Mouse (Mus musculus) mesoderm, embryonic 11.5 days (tissue): ENCODE data around the gene Maml3.

Source experiments
- DNase-seq: peaks from one replicate; pipeline ENCODE4 v3.0.0-alpha.2; 2012; ENCODE audit warnings: low read depth, low spot score

Gene Maml3

GRCm38 (mm10) chr3:51670414-51671070 is 434.3 kb downstream of the Maml3 start:
- DNase-seq, result no peak

- DNase-seq, result no peak
These were observed 436.3 kb downstream of the Maml3 start for GRCm38 (mm10) chr3:51668607-51669006.

- DNase-seq, result no peak
These were observed 442.3 kb downstream of the Maml3 start for GRCm38 (mm10) chr3:51662557-51662956.

GRCm38 (mm10) chr3:51661880-51662550 is 442.9 kb downstream of the Maml3 start:
- DNase-seq, result no peak

GRCm38 (mm10) chr3:51661376-51661775 is 443.5 kb downstream of the Maml3 start:
- no peak for DNase-seq

- DNase-seq, result no peak
These were observed 444.0 kb downstream of the Maml3 start for GRCm38 (mm10) chr3:51660821-51661276.

- DNase-seq, result no peak
These were observed 444.8 kb downstream of the Maml3 start, which contains the start of gene Mgst2 for GRCm38 (mm10) chr3:51660060-51660459. Gene Mgst2, plus strand, starts transcription at chr3:51660360.

- no peak for DNase-seq
These were observed 445.5 kb downstream of the Maml3 start for GRCm38 (mm10) chr3:51659415-51659814.

- DNase-seq, result no peak
These were observed 450.4 kb downstream of the Maml3 start for GRCm38 (mm10) chr3:51654303-51655055.

GRCm38 (mm10) chr3:51652701-51653100 is 452.2 kb downstream of the Maml3 start:
- peak; percentile 52 for DNase-seq

- peak; percentile 87 for DNase-seq
These were observed 452.6 kb downstream of the Maml3 start for GRCm38 (mm10) chr3:51652292-51652691.

GRCm38 (mm10) chr3:51651149-51651548 is 453.7 kb downstream of the Maml3 start:
- no peak for DNase-seq

- DNase-seq, result no peak
These were observed 454.9 kb downstream of the Maml3 start for GRCm38 (mm10) chr3:51649986-51650385.

GRCm38 (mm10) chr3:51649426-51649825 is 455.4 kb downstream of the Maml3 start:
- no peak for DNase-seq

- DNase-seq, result peak; percentile 87
These were observed 456.7 kb downstream of the Maml3 start for GRCm38 (mm10) chr3:51648037-51648664.

- no peak for DNase-seq
These were observed 457.5 kb downstream of the Maml3 start for GRCm38 (mm10) chr3:51647356-51647755.

- DNase-seq, result no peak
These were observed 458.6 kb downstream of the Maml3 start for GRCm38 (mm10) chr3:51646301-51646700.

- DNase-seq, result no peak
These were observed 459.4 kb downstream of the Maml3 start for GRCm38 (mm10) chr3:51645484-51645883.

GRCm38 (mm10) chr3:51638260-51638659 is 466.6 kb downstream of the Maml3 start:
- DNase-seq, result no peak

GRCm38 (mm10) chr3:51637326-51637725 is 467.6 kb downstream of the Maml3 start:
- no peak for DNase-seq

- no peak for DNase-seq
These were observed 468.2 kb downstream of the Maml3 start for GRCm38 (mm10) chr3:51636700-51637099.

- no peak for DNase-seq
These were observed 468.9 kb downstream of the Maml3 start for GRCm38 (mm10) chr3:51635960-51636359.
